Mouse (Mus musculus) liver, adult 2 months (tissue): ENCODE results near the gene Zmynd8.
A peak's percentile ranks its signal among the peaks of the same experiment; 100 is the strongest.

Experiments used
- CTCF ChIP-seq: fragments of 200-500 bp; IDR thresholded peaks from 2 replicates; pipeline ENCODE4 v1.5.1; 2011; ENCODE audit warnings: low read depth, low read length, control low read depth
- POLR2A ChIP-seq: fragments of 200-500 bp; IDR thresholded peaks from 2 replicates; pipeline ENCODE4 v1.6.1; 2011; ENCODE audit warnings: low read length, control low read depth; ENCODE audit not compliant: insufficient read depth; ENCODE audit errors: extremely low read depth

DNA sequence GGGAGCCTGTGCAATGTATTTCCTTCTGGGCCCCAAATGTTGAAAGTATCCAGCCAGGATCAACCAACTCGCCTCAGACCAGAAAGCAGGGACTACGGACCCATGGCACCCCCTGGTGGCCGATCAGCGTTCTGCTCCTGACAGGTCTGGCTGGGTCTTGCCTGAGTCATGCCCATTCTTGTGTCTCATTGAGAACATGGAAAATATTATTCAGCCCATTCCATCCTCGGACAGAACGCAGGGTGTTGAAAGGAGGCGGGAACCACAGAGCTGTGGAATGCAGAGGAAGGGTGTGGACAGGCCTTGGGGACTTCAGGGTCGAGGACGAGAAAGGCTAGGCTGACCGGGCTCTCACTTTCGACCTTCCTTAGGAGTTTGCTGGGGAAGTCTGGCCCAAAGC is 15.5 kb upstream of the Zmynd8 start:
- TF ChIP-seq POLR2A, result no peak
- TF ChIP-seq CTCF, result peak; percentile 99
